Mouse (Mus musculus) heart, embryonic 16.5 days (tissue): ENCODE data around the gene Bcdin3d. TPM values are rescaled to one million over a fixed set of nuclear protein-coding genes. Genes with fewer than 3 reads are reported as not detected.
A peak's percentile ranks its signal among the peaks of the same experiment; 100 is the strongest.

ENCODE experiments used
- ATAC-seq: fragments of 200-750 bp; cut with Nextera tagmentation; replicated peaks from 2 replicates; pipeline ENCODE4 v1.8.0; 2017; ENCODE audit warnings: moderate number of reproducible peaks; ENCODE audit not compliant: insufficient read depth, low FRiP score; ENCODE audit errors: extremely low read depth
- H3K27ac ChIP-seq: fragments of 300-500 bp; sonication (generic); 2 replicates; pipeline ENCODE4 v1.5.1; 2014; ENCODE audit warnings: mild to moderate bottlenecking, low read length, control low read depth, moderate library complexity
- H3K27me3 ChIP-seq: fragments of 300-500 bp; sonication (generic); 2 replicates; pipeline ENCODE4 v1.6.1; 2014; ENCODE audit warnings: low read length, mixed read lengths; ENCODE audit not compliant: control insufficient read depth, insufficient read depth
- H3K36me3 ChIP-seq: fragments of 300-500 bp; sonication (generic); 2 replicates; pipeline ENCODE4 v1.6.1; 2014; ENCODE audit not compliant: control insufficient read depth, insufficient read depth
- H3K4me1 ChIP-seq: fragments of 300-500 bp; sonication (generic); 2 replicates; pipeline ENCODE4 v1.6.1; 2014; ENCODE audit warnings: low read length, mixed read lengths; ENCODE audit not compliant: control insufficient read depth, insufficient read depth
- H3K4me2 ChIP-seq: fragments of 300-500 bp; sonication (generic); 2 replicates; pipeline ENCODE4 v1.6.1; 2014; ENCODE audit warnings: low read depth, mild to moderate bottlenecking, control low read depth, low read length
- H3K4me3 ChIP-seq: fragments of 300-500 bp; sonication (generic); 2 replicates; pipeline ENCODE4 v1.5.1; 2014; ENCODE audit warnings: mild to moderate bottlenecking, control low read depth, low read length
- H3K9ac ChIP-seq: fragments of 300-500 bp; sonication (generic); 2 replicates; pipeline ENCODE4 v1.6.1; 2014; ENCODE audit warnings: low read length, control low read depth
- H3K9me3 ChIP-seq: fragments of 300-500 bp; sonication (generic); replicated peaks from 2 replicates; pipeline ENCODE4 v1.6.1; 2016; ENCODE audit warnings: low read length; ENCODE audit not compliant: control insufficient read depth
- WGBS: fragments of 180-500 bp; shearing (Covaris S2); extraction: QIAGEN DNeasy Blood & Tissue Kit; methylation state at CpG from one replicate; pipeline ENCODE4 v1.1.7; 2014; 5-methylcytosine and 5-hydroxymethylcytosine counted together
- polyA plus RNA-seq: library from polyadenylated mRNA; unstranded; fragments of >200 nt; fragmentation: Nextera tagmentation; extraction: Ambion mirVana; gene quantifications from 2 replicates; pipeline ENCODE4 v1.2.1, GENCODE M21; 2015

Bcdin3d gene
- polyA plus RNA-seq, 1 experiment from 2014 or later, result 13.0 TPM

DNA sequence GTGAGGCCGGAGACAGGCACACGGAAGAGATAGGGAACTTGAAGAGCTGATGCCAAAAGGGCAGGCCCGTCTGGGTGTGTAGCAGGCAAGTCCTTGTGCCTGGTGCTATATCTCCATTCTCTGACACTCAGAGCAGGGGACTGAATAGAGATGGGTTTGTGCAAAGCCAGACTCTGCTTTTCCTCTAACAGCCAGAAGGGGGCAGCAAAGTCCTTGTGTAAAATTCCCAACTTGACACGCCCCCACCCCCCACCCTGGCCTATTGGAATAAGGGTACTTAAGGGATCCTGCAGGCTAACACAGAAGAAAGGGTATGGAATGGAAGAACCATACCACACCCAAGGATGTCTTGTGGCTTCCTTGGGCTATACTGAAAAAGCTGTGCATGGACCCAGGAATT lies 22.5 kb upstream of the Bcdin3d start:
- WGBS, result 4% methylated on average over 4 of the region's 4 CpGs
- no peak for ATAC-seq
- Histone ChIP-seq H3K9me3 (no peaks in the 10 kb centered on the region), H3K9ac (no peak overlapping the region), H3K27me3 (peaks cover 5% of the 10 kb centered on the region), H3K4me1 (peaks cover 33% of the 10 kb centered on the region), H3K4me2 (no peak overlapping the region), H3K27ac (peak overlapping the region; percentile 49), H3K4me3 (no peak overlapping the region), H3K36me3 (no peaks in the 10 kb centered on the region)

DNA sequence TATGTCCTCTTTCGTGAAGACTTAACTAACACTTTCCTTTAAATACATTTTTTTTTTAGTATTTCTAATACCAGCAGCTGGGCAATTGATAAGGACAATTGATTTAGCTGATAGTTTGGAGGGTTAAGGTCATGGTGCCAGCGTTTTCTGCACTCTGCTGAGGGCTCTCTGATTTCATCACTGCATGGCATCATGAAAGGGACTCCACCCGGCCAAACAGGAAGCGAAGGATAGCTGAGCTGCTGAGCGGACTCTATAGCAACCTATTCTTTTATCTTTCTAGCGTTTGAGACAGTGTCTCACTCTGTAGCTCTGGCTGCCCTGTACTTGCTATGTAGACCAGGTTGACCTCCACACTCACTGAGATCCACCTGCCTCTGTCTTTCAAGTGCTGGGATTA lies 10.2 kb upstream of the Bcdin3d start:
- Histone ChIP-seq H3K27me3 (no peaks in the 10 kb centered on the region), H3K4me3 (no peak overlapping the region), H3K9ac (no peak overlapping the region), H3K4me1 (no peaks in the 10 kb centered on the region), H3K4me2 (no peak overlapping the region), H3K9me3 (no peaks in the 10 kb centered on the region), H3K36me3 (no peaks in the 10 kb centered on the region), H3K27ac (no peak overlapping the region)
- ATAC-seq, result no peak
- 57% methylated on average over 6 of the region's 6 CpGs for WGBS

DNA sequence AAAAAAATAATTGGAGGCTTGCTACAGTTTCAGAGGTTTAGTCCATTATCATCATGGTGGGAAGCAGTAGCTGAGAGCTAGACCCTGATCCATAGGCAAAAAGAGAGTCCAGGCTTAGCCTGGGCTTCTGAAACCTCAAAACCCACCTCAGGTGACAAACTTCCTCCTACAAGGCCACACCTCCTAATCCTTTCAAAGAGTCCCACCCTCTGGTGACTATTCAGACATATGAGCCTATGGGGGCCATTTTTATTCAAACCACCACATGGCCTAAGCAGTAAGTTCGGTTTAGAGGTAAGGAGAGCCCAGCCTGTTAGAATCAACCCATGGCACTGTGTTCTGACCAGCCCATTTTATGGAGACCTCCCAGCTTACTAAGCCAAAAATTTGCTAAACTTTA lies 1.3 kb upstream of the Bcdin3d start:
- WGBS, result 64% methylated on average over 1 of the region's 1 CpGs
- H3K4me2 ChIP-seq, result no peak overlapping the region
- H3K27ac ChIP-seq, result no peak overlapping the region

DNA sequence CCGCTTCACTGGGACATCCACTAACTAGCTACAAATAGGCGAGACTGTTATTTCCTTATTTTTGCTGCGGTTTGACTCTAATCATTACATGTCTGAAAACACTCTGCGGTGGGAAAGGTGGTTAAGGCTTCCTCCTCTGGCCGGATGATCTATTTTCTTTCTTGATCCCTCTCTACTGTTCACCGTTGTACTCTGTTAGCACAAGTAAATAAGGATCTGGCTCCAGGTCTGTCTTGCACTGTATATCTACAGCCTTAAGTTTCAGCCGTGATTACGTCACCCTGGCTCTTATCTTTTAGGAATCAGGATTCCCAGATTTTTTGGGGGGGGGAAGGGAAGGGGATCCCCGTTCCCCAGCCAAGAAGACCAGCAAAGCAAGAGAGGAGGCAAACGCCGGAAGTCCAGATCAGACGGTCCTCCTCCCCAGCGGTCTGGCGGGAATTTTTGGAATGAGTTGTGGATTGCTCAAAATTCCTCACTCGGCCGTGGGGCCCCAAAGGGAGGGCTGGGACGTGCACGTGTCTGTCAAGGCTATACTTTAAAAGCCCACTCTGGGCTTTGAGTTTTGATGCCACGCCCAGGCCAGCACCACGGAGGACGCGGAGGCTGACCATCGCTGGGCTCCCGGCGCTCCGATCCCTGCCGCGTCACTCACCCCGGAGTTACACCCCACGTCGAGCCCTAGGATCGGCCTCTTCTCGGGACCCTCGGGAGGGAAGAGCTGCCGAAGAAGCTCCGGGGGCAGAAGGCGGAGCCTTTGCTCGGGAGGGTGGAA lies 542 bp downstream of the Bcdin3d start:
- peak; percentile 72 for ATAC-seq
- H3K9me3 ChIP-seq, result no peaks in the 10 kb centered on the region
- peak overlapping the region; percentile 89 for H3K27ac ChIP-seq
- H3K4me3 ChIP-seq, result peak overlapping the region; percentile 68
- H3K4me1 ChIP-seq, result peaks cover 8% of the 10 kb centered on the region
- peak overlapping the region; percentile 87 for H3K9ac ChIP-seq
- no peaks in the 10 kb centered on the region for H3K27me3 ChIP-seq
- no peaks in the 10 kb centered on the region for H3K36me3 ChIP-seq
- WGBS, result 4% methylated on average over 38 of the region's 38 CpGs
- H3K4me2 ChIP-seq, result peak overlapping the region; percentile 76

More for the DNA sequence above, 1.3 kb upstream of the Bcdin3d start:
- Histone ChIP-seq H3K4me3 (no peak overlapping the region), H3K36me3 (no peaks in the 10 kb centered on the region), H3K27me3 (no peaks in the 10 kb centered on the region), H3K4me1 (peaks cover 5% of the 10 kb centered on the region), H3K9me3 (no peaks in the 10 kb centered on the region), H3K9ac (no peak overlapping the region)
- no peak for ATAC-seq

DNA sequence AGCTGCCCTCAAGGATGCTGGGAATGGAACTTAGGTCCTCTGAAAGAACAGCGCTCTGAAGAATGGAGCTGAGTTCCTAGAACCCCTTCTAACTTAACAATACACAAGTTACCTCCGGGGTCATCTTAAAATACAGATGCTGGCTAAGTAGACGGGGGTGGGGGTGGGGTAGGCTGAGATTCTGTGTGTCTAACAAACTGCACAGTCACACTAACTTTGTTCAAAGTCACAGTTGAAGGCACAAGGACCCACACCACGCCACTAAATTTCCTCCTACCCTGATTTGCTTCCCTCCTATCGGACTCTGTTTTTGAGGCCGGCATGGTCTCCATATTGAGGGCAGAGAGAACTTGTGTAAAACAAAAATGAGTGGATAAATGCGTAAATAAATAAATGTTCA lies 1.6 kb downstream of the Bcdin3d start:
- 81% methylated on average over 7 of the region's 7 CpGs for WGBS
- no peak overlapping the region for H3K9ac ChIP-seq
- H3K36me3 ChIP-seq, result no peaks in the 10 kb centered on the region
- no peaks in the 10 kb centered on the region for H3K9me3 ChIP-seq
- no peaks in the 10 kb centered on the region for H3K27me3 ChIP-seq
- H3K4me3 ChIP-seq, result no peak overlapping the region
- no peak overlapping the region for H3K27ac ChIP-seq
- H3K4me2 ChIP-seq, result no peak overlapping the region
- peaks cover 10% of the 10 kb centered on the region for H3K4me1 ChIP-seq
- ATAC-seq, result no peak

DNA sequence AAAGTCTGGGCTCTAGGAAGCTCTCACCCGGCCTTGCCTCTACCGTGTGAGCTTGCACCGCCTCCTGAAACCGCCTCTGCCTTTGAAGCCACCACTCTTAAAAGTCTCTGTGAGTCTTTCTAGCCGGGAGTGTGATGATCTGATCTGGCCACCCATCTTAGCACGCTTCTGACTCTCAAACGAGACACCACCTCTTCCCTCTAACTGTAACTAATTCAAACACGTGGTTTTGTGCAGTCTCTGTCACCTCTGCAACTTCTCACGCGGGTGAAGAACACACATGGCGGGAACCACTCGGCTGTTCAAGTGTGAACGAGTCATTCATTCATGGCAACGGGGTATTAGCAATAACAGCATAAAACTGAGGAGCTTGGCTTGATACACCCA lies 2.9 kb downstream of the Bcdin3d start:
- H3K9me3 ChIP-seq, result no peaks in the 10 kb centered on the region
- ATAC-seq, result no peak
- H3K27me3 ChIP-seq, result no peaks in the 10 kb centered on the region
- WGBS, result 67% methylated on average over 14 of the region's 14 CpGs
- no peak overlapping the region for H3K4me2 ChIP-seq
- H3K4me3 ChIP-seq, result no peak overlapping the region
- no peaks in the 10 kb centered on the region for H3K36me3 ChIP-seq
- no peak overlapping the region for H3K27ac ChIP-seq
- peaks cover 15% of the 10 kb centered on the region for H3K4me1 ChIP-seq
- H3K9ac ChIP-seq, result no peak overlapping the region

DNA sequence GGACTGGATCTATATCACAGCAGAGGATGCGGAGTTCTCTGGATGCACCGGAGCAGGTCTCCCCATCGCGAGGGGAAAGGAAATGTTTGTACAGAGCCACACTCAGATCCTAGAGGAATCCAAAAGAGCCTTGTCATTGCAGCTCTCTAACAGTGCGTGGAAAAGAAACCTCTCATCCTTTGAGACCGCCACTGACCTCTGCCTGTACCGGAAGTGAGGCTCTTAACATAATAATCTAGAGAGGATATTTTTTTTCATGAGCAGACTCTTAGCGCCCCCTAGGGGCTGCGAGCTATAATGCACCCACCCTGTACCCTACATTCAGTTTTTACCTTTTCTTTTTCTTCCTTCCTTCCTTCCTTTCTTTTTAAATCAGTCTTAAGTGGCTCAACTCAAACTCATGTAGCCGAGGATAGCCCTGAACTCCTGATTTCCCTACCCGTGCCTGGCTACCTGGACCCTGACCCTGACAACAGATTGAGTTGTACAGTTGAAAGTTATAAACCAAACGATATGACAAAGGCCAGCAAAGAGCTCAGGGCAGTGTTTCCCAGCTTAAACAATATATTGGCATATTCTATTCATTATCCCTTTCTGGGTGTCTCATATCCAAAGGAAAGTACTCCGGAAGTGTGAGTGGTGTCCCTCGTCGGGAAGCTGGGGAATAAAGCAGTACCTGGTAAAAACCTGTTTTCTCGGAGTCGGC lies 3.4 kb downstream of the Bcdin3d start:
- peak overlapping the region; percentile 4; the same call in 1 of the 2 replicates for H3K9ac ChIP-seq
- peak overlapping the region; percentile 36 for H3K27ac ChIP-seq
- no peaks in the 10 kb centered on the region for H3K27me3 ChIP-seq
- peak overlapping the region; percentile 29 for H3K4me2 ChIP-seq
- WGBS, result 52% methylated on average over 17 of the region's 17 CpGs
- H3K4me1 ChIP-seq, result peaks cover 15% of the 10 kb centered on the region
- no peaks in the 10 kb centered on the region for H3K36me3 ChIP-seq
- no peaks in the 10 kb centered on the region for H3K9me3 ChIP-seq
- ATAC-seq, result no peak
- no peak overlapping the region for H3K4me3 ChIP-seq

DNA sequence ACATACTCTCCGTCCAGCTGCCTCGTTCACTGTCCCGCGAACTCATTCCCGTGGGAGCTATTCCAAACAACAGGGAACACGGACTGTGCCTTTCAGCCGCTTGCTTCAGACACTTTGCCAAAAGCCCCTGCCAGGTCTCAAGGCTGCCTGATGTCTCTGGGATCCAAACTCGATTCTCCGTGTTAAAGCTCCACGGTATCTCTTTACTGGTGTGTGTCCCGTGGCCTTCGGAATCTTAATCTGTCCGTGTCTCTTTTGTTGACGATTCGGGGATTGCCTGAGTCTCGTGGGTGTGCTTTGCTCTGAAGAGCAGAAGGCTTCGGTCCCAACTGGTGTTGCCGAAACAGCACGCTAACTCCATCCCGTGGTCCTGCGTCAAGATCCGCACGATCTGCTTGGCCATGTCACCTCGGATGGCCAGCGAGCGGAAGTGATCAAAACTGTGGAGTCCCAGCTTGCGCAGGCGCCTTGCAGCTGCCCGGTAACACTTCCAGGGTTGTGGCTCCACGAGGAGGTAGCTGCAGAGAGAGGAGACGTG lies 4.2 kb downstream of the Bcdin3d start:
- ATAC-seq, result no peak
- Histone ChIP-seq H3K4me3 (no peak overlapping the region), H3K9ac (no peak overlapping the region; the same call in 1 of the 2 replicates), H3K27me3 (no peaks in the 10 kb centered on the region), H3K9me3 (no peaks in the 10 kb centered on the region), H3K27ac (peak overlapping the region; percentile 43), H3K4me1 (peaks cover 15% of the 10 kb centered on the region), H3K4me2 (no peak overlapping the region; the same call in 1 of the 2 replicates), H3K36me3 (no peaks in the 10 kb centered on the region)
- 78% methylated on average over 31 of the region's 31 CpGs for WGBS

DNA sequence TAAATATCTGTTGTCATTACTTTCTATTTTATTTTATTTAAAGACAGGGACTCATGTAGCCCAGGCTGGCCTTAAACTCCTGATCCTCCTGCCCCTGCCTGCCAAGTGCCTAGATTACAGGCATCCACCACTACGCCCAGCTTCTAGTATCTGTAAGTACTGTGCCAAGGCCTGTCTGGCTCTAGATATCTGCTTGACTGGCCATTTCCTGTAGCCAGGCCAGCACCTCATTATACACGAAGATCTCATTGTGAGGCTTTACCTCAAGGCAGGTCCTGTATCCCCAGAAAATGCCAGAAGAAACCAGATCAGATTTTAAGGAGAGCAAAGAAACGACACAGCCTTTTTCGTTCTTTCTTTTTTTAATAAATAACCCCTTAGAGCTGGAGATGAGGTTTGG lies 4.8 kb downstream of the Bcdin3d start:
- H3K36me3 ChIP-seq, result no peaks in the 10 kb centered on the region
- 73% methylated on average over 4 of the region's 4 CpGs for WGBS
- no peak overlapping the region for H3K9ac ChIP-seq
- H3K4me3 ChIP-seq, result no peak overlapping the region
- no peaks in the 10 kb centered on the region for H3K9me3 ChIP-seq
- ATAC-seq, result no peak
- no peaks in the 10 kb centered on the region for H3K27me3 ChIP-seq
- H3K4me2 ChIP-seq, result no peak overlapping the region
- H3K27ac ChIP-seq, result peak overlapping the region; percentile 43
- peaks cover 15% of the 10 kb centered on the region for H3K4me1 ChIP-seq
